Mouse (Mus musculus) splenic B cell, adult 2 months (primary cell): ENCODE measurements around the gene Gm20503.
A peak's percentile ranks its signal among the peaks of the same experiment; 100 is the strongest.

Source experiments
- DNase-seq: peaks from one replicate; pipeline ENCODE4 v3.0.0-alpha.2; 2011; ENCODE audit warnings: low read depth, low spot score
- H3K27me3 ChIP-seq: 2 replicates; pipeline ENCODE4 v1.6.1; 2012; ENCODE audit warnings: mild to moderate bottlenecking, low read length, moderate library complexity, mixed read lengths; ENCODE audit not compliant: control insufficient read depth, poor library complexity, insufficient read depth, severe bottlenecking
- H3K36me3 ChIP-seq: 2 replicates; pipeline ENCODE4 v1.6.1; 2012; ENCODE audit warnings: mild to moderate bottlenecking, low read length, moderate library complexity, mixed read lengths; ENCODE audit not compliant: control insufficient read depth, poor library complexity, insufficient read depth, severe bottlenecking

The Gm20503 gene

DNA sequence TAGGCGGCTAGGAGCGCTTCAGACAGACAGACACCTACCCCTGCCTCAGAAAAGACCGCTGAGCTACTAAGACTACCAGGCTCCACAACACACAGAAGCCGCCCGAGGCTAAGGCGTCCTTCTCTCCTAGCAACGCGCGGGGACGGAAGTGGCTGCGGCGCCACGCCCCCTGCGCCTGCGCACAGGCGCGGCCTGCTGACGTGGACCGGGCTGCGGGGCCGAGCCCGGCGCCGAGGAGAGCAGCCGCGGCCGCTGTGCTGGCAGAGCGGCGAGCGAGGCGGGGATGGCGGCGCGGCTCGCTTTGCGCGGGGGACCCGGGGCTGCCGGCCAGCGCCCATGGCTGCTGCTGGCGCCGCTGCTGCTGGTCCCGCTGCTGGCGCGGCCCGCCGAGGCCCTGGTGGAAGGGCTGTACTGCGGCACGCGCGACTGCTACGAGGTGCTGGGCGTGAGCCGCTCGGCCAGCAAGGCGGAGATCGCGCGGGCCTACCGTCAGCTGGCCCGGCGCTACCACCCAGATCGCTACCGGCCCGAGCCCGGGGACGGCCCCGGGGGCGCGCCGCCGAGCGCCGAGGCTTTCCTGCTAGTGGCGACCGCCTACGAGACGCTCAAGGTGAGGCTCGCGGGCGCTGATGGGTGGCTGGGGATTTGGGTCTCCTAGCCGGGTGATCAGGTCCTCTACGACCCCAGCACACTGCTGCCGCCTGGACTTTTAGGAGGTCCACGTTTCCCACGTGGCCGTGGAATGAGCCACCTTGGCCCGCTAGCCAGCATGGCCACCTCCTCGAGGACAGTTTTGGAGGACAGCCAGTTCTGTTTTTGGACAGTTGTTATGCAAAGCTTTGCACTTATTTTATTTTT lies at the start of gene Gm20503:
TSS of gene Gm20503 (plus strand) at position 263 of the 858 bp plus-strand sequence.
- DNase-seq: peak; percentile 95
- Histone ChIP-seq H3K36me3 (no peaks in the 10 kb centered on the region), H3K27me3 (no peaks in the 10 kb centered on the region)

DNA sequence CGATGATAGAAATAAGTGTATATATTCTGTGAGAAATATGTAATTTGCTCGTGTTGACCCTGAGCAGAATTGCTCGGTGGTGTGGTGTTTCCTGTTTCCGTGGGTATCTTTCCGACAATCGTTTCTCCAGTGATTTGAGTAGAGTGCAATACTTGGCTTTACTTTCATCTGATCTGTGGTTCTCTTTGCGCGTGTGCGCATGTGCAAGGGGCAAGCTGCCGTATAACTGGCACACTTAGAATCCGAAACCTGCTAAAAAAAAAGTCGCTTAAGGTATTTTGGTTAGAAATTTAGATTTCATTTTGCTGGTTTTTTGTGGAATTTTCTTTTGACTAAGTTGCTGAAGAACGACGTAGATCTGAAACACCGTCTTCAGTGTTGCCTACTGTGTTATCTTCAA lies 41.3 kb upstream of the Gm20503 start:
- DNase-seq: no peak
- Histone ChIP-seq H3K36me3 (no peaks in the 10 kb centered on the region), H3K27me3 (no peaks in the 10 kb centered on the region)

DNA sequence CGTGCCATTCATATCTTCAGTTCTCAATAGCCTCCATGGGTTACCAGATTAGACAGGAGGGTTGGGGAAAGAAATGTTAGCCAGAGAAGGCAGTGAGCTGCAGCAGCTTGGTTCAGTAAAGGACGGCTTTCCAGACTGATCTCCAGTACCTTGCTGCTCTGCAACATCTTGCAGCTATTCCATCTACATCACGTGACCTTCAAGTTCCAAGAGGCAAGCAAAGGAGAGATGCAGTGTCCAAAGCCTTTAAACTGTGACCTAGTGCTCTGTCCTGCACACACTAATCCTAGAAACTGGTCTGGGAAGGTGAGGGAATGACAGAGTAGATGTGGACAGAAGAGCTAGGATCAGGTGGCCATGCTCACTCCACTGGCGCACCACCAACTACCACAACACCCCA lies 39.7 kb upstream of the Gm20503 start:
- Histone ChIP-seq H3K27me3 (no peaks in the 10 kb centered on the region), H3K36me3 (no peaks in the 10 kb centered on the region)
- DNase-seq: no peak

DNA sequence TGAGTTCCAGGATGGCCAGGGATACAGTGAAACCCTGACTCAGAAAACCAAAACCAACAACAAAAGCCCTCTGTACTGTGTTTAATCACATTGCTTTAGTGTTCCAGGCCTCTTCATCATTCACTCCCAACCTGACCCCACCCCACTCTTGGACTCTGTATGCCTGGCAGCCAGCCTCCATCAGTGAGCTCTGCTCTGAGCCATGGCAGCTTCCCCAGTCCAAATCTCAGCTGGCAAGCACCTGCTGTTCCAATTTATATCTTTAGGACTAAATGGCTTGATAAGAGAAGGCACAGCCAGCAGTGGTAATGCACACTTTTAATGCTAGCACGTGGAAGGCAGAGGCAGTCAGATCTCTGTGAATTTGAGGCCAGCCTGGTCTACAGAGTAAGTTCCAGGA lies 37.9 kb upstream of the Gm20503 start:
- Histone ChIP-seq H3K27me3 (no peaks in the 10 kb centered on the region), H3K36me3 (no peaks in the 10 kb centered on the region)
- DNase-seq: no peak

DNA sequence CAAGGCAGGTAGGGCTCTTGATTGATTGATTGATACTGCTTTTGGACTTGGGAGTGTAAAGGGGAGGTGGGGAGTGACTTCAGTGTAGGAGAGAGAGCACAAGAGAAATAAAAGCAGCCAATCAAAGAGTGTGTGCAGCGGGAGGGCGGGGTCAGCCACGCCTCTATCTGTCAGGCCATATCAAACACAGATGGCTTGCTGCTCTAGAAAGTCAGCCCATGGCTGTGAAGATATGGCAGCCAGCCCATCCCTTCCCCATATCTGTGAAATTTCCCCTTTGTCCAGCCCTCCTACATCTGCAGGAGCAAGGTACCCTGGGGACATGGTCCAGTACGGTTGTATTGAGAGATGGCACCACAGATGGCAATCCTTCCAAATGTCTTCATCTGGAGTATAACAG lies 32.3 kb upstream of the Gm20503 start:
- H3K36me3 ChIP-seq: no peaks in the 10 kb centered on the region
- H3K27me3 ChIP-seq: no peaks in the 10 kb centered on the region
- DNase-seq: no peak

DNA sequence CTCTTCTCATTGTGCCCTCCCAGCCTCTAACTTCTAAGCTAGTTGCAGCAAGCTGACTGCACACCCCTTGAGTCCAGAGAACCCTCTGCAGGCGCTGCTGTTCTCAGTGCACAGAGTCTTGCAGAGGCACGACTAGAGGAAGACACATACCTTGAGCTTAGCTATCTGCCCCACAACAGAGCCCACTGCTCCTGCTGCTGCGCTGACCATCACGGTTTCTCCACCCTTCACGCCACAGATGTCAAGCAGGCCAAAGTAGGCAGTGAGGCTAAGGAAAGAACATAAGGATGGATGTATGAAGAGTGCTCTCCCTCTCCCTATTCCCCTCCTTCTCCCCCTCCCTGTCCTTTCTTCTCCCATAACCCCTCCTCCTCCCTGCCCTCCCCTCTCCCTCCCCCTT lies 27.3 kb upstream of the Gm20503 start:
- Histone ChIP-seq H3K27me3 (no peaks in the 10 kb centered on the region), H3K36me3 (no peaks in the 10 kb centered on the region)
- DNase-seq: no peak

DNA sequence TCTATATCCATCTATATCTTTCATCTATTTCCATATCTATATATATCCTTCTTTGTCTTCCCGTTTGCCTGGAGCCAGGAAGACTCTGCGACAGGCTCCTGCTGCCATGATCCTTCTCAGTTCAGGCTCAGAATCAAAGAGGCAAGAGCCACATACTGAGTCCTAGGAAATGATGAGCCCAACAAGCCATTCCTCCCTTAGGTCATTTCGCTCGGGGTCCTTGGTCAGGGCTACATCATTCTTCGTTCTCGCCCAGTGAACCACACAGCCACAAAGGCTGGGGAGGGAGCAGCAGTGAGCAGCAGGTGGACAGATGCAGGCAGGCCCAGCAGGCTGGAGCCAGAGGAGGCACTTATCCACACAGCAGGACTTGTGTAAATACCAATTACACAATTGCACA lies 21.6 kb upstream of the Gm20503 start:
- no peak for DNase-seq
- Histone ChIP-seq H3K27me3 (no peaks in the 10 kb centered on the region), H3K36me3 (no peaks in the 10 kb centered on the region)

DNA sequence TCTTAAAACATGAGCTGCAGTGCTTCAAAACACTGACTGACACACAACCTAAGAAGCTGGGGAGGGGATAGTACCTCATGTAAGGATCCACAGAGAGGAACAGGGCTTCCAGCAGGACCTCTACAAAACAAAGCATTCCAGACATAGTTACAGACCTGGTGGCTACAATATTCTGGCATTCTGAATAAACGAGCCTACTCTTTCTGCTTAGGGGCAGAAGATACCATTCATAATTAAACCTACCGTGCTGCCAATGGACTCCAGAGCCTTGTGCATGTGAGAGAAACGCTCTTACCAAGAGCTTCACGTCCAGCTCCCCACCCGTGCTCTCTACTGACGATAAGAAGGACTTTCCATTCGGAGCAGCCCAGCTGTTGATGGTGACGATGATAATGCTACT lies 20.2 kb upstream of the Gm20503 start:
- H3K27me3 ChIP-seq: no peaks in the 10 kb centered on the region
- H3K36me3 ChIP-seq: no peaks in the 10 kb centered on the region
- DNase-seq: no peak

DNA sequence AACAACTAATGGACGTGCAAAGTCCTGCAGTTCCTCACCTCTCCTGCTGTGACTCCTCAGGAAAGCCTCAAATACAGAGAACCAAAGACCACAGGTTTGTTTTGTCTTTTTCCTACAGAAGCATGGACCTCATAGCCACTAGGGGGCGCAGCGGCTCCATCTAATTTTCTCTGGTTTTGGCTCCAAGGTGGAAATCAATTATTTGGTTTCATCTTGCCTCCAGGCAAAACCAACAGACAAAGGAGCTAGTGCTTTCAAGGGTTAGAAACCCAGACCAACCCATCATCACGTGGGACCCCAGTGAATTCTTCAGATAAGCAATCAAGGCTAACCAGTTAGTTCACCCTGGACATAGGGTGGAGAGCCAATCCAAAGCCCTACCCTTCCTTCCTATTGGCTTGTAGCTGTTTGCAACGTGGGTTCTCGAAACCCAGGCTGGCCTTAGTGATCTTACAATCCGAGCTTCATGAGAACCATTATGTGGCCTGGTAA lies 17.8 kb upstream of the Gm20503 start:
- Histone ChIP-seq H3K27me3 (no peaks in the 10 kb centered on the region), H3K36me3 (no peaks in the 10 kb centered on the region)
- peak; percentile 86 for DNase-seq

DNA sequence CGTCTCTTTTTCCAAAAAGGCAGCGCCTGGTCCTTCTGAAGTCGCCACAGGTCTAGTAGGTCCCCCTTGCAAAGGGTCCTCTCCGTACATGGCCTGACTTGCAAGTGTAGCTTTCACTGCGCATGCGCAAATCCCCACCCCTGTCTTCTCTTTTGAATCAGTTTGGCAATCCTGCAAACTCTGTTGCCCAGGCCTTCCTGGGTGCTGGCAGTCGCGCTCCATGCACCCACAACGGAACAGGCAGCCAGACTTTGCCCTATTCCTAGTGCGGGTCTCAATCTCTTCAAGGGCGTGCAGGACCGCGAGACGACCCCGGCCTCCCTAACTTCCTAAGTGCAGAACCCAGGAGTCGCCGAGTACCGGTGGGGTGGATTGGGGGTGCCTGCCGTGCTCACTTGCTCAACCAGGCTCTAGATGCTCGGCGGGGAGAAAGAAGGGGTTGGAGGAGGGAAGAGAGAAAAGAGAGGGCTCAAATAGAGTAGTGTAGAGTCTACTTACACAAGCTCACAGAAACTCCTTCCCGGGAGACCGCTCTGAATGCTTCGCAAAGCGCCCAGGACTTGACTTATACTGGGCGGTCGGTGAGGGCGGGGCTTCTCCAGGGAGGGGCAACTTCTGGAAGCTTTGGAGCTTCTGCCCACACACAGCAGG lies 16.3 kb upstream of the Gm20503 start, which contains the start of gene Ptgr1:
TSS of gene Ptgr1 (minus strand) at position 580 of the 651 bp plus-strand sequence.
- Histone ChIP-seq H3K36me3 (no peaks in the 10 kb centered on the region), H3K27me3 (no peaks in the 10 kb centered on the region)
- DNase-seq: peak; percentile 82

DNA sequence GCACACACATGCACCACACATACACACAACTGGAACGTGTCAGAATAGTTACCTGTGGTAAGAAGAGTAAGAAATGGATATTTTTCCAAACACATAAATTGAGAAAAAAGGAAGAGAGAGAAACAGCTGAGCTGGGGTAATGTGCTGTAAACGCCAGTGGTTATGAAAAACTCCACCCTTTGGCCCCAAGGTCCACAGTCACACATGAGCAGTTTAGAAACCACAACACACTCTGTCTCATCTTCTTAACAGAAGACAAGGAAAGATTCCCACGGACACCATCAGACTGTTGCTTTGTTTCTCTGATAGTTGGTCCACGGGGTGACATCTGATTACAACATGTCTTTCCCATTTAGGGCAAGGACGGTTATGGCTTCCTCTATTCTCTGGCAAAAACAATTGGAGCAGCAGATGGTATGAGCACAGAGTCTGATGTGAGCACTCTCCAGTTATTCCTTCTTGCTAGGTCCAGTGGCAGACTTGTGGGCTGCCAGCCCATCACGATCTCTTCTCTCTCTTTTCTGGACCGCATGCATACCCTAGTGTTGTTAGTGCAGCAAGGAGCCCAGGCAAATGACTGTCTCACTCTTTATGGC lies 13.6 kb upstream of the Gm20503 start:
- Histone ChIP-seq H3K27me3 (no peaks in the 10 kb centered on the region), H3K36me3 (no peaks in the 10 kb centered on the region)
- DNase-seq: peak; percentile 30

DNA sequence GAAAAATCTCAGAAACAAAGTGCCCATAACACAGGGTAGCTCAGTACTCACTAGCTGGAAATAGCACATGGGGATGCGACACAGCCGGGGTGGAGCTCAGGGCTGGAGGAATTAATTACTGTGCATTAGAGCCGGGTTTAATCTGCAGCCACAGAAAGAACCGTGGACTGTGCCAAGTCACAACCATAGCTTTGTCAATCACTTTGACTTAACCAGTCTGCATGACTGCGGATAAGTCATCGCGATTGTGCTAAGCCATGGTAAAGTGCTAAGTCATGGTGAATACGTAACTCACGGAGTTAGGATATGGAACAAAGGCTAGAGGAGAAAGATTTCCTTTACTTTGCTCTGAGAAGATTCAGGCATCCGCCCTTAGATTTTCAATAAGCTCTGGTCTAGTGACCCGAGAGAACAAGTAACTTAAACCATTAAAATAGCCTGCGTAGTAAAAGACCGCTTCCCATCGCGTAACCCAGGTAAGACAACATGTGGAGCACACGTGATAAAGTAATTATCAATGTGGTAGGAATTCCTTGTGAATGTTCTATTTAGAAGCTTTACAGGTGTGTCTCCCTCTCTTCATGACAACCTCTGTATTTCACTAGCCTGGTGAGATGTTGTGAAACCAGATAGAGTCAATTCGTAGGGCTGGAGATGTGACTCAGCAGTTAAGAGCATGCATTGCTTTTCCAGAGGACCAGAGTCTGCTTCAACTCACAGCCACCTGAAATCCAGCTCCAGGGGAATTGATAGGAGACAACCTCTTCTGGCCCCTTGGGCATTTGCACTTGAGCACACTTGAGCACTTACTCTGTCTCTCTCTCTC lies 12.2 kb upstream of the Gm20503 start:
- Histone ChIP-seq H3K27me3 (no peaks in the 10 kb centered on the region), H3K36me3 (no peaks in the 10 kb centered on the region)
- DNase-seq: no peak

DNA sequence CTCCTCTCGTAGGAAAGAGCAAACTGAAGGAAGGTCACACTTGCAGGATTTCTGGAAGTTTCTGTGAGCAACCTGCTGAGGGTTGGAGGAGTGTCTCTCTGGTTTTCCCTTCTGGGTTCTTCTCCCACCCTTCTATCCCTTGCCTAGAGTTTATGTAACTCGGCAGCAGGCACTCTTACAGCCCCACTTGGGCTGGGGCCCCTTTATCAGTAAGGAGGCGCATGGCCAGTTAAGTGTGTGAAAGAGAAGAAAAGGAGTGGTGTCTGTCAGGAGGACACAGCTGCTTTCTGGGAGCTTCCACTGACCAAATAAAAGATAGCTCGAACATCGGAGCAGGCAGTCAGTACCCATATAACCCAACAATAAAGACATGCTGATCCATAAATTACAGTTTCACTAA lies 10.8 kb upstream of the Gm20503 start:
- no peaks in the 10 kb centered on the region for H3K27me3 ChIP-seq
- no peak for DNase-seq
- H3K36me3 ChIP-seq: no peaks in the 10 kb centered on the region

DNA sequence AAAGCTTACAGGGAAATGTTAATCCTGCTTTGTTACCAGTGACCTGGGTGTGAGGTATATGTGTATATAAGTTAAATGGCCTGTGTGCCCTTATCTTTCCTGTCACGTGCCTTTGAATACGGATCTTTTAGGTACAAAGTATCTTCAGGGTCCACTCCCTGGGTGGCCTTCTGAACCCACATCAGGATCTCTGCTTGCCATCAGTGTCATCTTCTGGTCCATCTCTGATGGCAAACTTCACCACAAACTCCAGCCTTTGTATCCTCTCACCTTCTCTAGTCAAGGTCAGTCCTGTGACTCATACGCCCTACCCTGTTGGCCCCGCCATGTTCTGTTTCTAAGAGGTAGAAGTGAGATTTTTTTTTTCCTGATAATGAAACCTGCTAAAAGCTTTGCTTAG lies 8.2 kb upstream of the Gm20503 start, which contains the start of gene Dnajc25:
TSS of gene Dnajc25 (plus strand) at position 301 of the 400 bp plus-strand sequence.
- H3K27me3 ChIP-seq: no peaks in the 10 kb centered on the region
- no peaks in the 10 kb centered on the region for H3K36me3 ChIP-seq
- no peak for DNase-seq
